Mouse (Mus musculus) neural tube, embryonic 12.5 days (tissue): Measurements from ENCODE around the gene Agbl3. TPM values are rescaled to one million over a fixed set of nuclear protein-coding genes. Genes with fewer than 3 reads are reported as not detected.
A peak's percentile ranks its signal among the peaks of the same experiment; 100 is the strongest.

Experiments
- ATAC-seq: fragments of 200-750 bp; cut with Nextera tagmentation; 2 replicates; pipeline ENCODE4 v1.8.0; 2017; ENCODE audit warnings: low read depth, mild to moderate bottlenecking, moderate TSS enrichment, moderate library complexity; ENCODE audit not compliant: low FRiP score
- H3K27ac ChIP-seq: fragments of 300-500 bp; sonication (generic); 2 replicates; pipeline ENCODE4 v1.5.1; 2016
- H3K27me3 ChIP-seq: fragments of 300-500 bp; sonication (generic); replicated peaks from 2 replicates; pipeline ENCODE4 v1.6.1; 2016; ENCODE audit warnings: mild to moderate bottlenecking
- H3K36me3 ChIP-seq: fragments of 300-500 bp; sonication (generic); 2 replicates; pipeline ENCODE4 v1.6.1; 2016; ENCODE audit warnings: mild to moderate bottlenecking
- H3K4me1 ChIP-seq: fragments of 300-500 bp; sonication (generic); 2 replicates; pipeline ENCODE4 v1.6.1; 2016
- H3K4me2 ChIP-seq: fragments of 300-500 bp; sonication (generic); replicated peaks from 2 replicates; pipeline ENCODE4 v1.6.1; 2016; ENCODE audit warnings: mild to moderate bottlenecking
- H3K4me3 ChIP-seq: fragments of 300-500 bp; sonication (generic); 2 replicates; pipeline ENCODE4 v1.5.1; 2016
- H3K9ac ChIP-seq: fragments of 300-500 bp; sonication (generic); 2 replicates; pipeline ENCODE4 v1.6.1; 2016; ENCODE audit warnings: mild to moderate bottlenecking
- H3K9me3 ChIP-seq: fragments of 300-500 bp; sonication (generic); 2 replicates; pipeline ENCODE4 v1.6.1; 2016; ENCODE audit warnings: mild to moderate bottlenecking
- WGBS: fragments of 180-500 bp; shearing (Covaris S2); methylation state at CpG from one replicate; pipeline ENCODE4 v1.1.7; 2016; 5-methylcytosine and 5-hydroxymethylcytosine counted together
- polyA plus RNA-seq: library from polyadenylated mRNA; unstranded; fragments of >200 nt; fragmentation: Nextera tagmentation; extraction: Ambion mirVana; gene quantifications from 2 replicates; pipeline ENCODE4 v1.2.1, GENCODE M21; 2016

Gene Agbl3
- polyA plus RNA-seq, 1 experiment from 2014 or later: 9.1 TPM

DNA sequence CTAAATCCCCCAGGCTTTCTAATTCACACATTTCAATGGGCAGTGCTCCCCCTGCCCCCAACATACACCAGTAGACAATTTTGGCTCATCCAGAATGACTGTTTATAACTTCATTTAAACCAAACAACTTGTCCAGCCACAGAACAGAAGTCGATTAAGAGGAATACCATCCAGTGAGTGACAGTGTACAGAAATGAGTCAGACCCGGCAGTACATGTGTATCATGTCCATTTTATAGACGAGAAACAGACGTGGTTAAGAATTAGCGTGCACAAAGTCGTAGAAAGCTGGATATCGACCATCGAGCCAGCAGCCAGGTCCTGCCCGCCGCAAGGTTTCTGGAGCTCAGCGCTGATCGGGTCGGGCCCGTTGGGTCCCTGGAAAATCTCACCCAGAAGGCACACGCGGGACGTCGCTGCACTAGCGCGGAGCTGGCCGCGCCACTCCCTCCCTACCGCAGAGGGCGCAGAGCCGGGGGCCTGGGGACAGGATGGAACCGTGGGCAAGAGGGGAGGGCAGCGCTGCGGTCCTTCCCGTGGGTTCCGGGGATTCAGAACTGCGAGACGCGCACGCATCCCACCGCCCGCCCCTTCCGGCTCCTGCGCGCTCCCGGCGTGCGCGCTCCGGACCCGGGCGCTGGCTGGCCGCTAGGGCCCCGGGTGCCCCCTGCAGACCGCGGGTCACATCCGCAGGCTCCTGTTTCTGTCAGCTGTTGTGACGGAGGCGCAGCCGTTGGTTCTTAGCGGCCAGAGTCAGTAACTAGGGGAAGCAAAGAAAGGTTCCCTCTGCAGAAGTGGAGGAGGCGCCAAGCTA is 97.5 kb downstream of the Agbl3 start, which contains the start of gene Cyren:
TSS of gene Cyren (minus strand) at position 552 of the 813 bp plus-strand sequence.
- Histone ChIP-seq H3K4me1 (peaks cover 25% of the 10 kb centered on the region), H3K27ac (peak within 1 kb of the TSS; percentile 68), H3K27me3 (no peaks in the 10 kb centered on the region), H3K36me3 (peaks cover 18% of the 10 kb centered on the region), H3K4me2 (peak within 1 kb of the TSS; percentile 75), H3K4me3 (peak within 1 kb of the TSS; percentile 66), H3K9me3 (no peaks in the 10 kb centered on the region), H3K9ac (peak within 1 kb of the TSS; percentile 75)
- ATAC-seq: peak; percentile 93
- WGBS: 1% methylated on average over 56 of the region's 56 CpGs

GRCm38 (mm10) chr6:34879101-34879740 is 99.0 kb downstream of the Agbl3 start:
- Histone ChIP-seq H3K4me3 (no peak overlapping the region), H3K27me3 (no peaks in the 10 kb centered on the region), H3K27ac (no peak overlapping the region), H3K9me3 (no peaks in the 10 kb centered on the region), H3K9ac (no peak overlapping the region), H3K4me1 (peaks cover 25% of the 10 kb centered on the region), H3K4me2 (no peak overlapping the region), H3K36me3 (peaks cover 22% of the 10 kb centered on the region)
- WGBS: 90% methylated on average over 16 of the region's 16 CpGs
- no peak for ATAC-seq

DNA sequence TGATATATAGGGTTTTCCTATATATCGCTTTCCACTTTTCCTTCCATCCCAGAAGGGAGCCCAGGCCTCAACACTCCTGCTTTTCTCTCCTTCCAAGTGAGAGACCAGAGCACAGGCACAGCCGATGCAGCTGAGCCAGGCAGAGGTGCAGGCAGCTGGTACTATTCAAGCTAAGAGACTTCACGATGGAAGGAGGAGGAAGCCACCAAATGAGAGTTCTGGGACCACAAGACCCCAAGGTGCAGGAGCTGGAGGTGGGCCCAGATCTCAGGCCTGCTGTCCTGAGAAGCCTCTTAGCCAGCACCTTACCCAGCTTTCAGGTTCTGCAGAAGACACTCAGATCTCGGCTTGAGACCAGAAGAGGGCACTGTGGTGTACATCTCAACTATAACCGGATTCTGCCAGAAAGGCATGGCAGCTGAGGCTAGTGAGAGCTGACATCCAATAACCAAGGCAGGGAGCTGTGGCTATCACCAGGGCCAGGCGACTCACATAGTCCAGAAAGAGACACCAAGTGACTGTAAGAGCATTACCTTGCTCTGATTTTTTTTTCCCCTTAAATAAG is 99.8 kb downstream of the Agbl3 start:
- H3K36me3 ChIP-seq: peaks cover 29% of the 10 kb centered on the region
- H3K4me1 ChIP-seq: peaks cover 20% of the 10 kb centered on the region
- 59% methylated on average over 6 of the region's 6 CpGs for WGBS
- H3K9me3 ChIP-seq: no peaks in the 10 kb centered on the region
- H3K4me3 ChIP-seq: no peak overlapping the region
- no peak overlapping the region for H3K27ac ChIP-seq
- no peak overlapping the region for H3K4me2 ChIP-seq
- no peak overlapping the region for H3K9ac ChIP-seq
- no peak for ATAC-seq
- H3K27me3 ChIP-seq: no peaks in the 10 kb centered on the region

GRCm38 (mm10) chr6:34884724-34885123 is 104.5 kb downstream of the Agbl3 start:
- H3K9ac ChIP-seq: no peak overlapping the region
- H3K27me3 ChIP-seq: no peaks in the 10 kb centered on the region
- WGBS: 83% methylated on average over 7 of the region's 7 CpGs
- no peaks in the 10 kb centered on the region for H3K9me3 ChIP-seq
- ATAC-seq: no peak
- no peak overlapping the region for H3K4me3 ChIP-seq
- H3K36me3 ChIP-seq: peaks cover 46% of the 10 kb centered on the region
- H3K27ac ChIP-seq: no peak overlapping the region
- H3K4me1 ChIP-seq: peaks cover 14% of the 10 kb centered on the region
- no peak overlapping the region for H3K4me2 ChIP-seq

- Histone ChIP-seq H3K4me1 (peaks cover 14% of the 10 kb centered on the region), H3K9me3 (no peaks in the 10 kb centered on the region), H3K36me3 (peaks cover 61% of the 10 kb centered on the region), H3K9ac (no peak overlapping the region; the same call in 1 of the 2 replicates), H3K4me3 (no peak overlapping the region), H3K27ac (no peak overlapping the region), H3K27me3 (no peaks in the 10 kb centered on the region), H3K4me2 (no peak overlapping the region)
- ATAC-seq: peak; percentile 73
- WGBS: 38% methylated on average over 6 of the region's 6 CpGs
Measured at GRCm38 (mm10) chr6:34887131-34887850, 107.1 kb downstream of the Agbl3 start.

- H3K4me2 ChIP-seq: no peak overlapping the region
- WGBS: 68% methylated on average over 4 of the region's 4 CpGs
- peaks cover 65% of the 10 kb centered on the region for H3K36me3 ChIP-seq
- no peak overlapping the region for H3K4me3 ChIP-seq
- H3K4me1 ChIP-seq: peaks cover 14% of the 10 kb centered on the region
- H3K9ac ChIP-seq: no peak overlapping the region
- H3K9me3 ChIP-seq: no peaks in the 10 kb centered on the region
- no peak for ATAC-seq
- no peaks in the 10 kb centered on the region for H3K27me3 ChIP-seq
- H3K27ac ChIP-seq: no peak overlapping the region
Measured at GRCm38 (mm10) chr6:34889185-34889584, 109.0 kb downstream of the Agbl3 start.

- 88% methylated on average over 7 of the region's 7 CpGs for WGBS
- H3K36me3 ChIP-seq: peaks cover 67% of the 10 kb centered on the region
Measured at GRCm38 (mm10) chr6:34895569-34895968, 115.3 kb downstream of the Agbl3 start.

DNA sequence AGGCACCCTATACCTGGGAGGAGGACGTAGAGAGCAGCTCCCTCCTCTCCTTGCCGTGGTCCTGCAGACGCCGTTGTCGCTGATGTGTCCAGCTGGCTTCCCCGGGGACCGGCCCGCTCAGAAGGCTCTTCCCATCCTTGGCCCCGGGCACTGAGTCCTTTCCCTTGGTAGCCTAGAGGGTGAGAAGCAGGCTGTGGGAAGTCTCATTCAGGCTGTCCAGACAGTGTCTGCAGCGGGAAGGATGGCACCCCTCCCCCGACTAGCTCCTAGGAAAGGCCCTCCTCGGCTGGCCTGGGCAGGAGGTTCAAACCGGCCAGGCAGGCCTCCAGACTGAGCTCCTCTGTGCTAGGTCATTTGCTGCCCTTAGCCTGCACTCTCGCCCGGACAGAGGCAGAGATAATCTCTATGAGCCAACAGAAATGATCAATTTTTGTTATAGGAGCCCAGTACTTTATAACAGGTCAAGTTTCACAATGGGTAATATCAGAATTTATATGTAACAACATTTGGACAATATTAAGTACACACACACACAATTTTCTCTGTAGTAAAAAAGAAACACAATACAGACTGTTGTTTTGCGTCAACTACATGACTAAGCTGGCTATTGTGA is 116.0 kb downstream of the Agbl3 start:
- Histone ChIP-seq H3K27ac (no peak overlapping the region), H3K4me2 (no peak overlapping the region), H3K36me3 (peaks cover 65% of the 10 kb centered on the region), H3K4me3 (no peak overlapping the region), H3K9ac (no peak overlapping the region), H3K4me1 (no peaks in the 10 kb centered on the region; the same call in 1 of the 2 replicates), H3K9me3 (no peaks in the 10 kb centered on the region), H3K27me3 (no peaks in the 10 kb centered on the region)
- WGBS: 59% methylated on average over 16 of the region's 16 CpGs
- no peak for ATAC-seq

More at GRCm38 (mm10) chr6:34895569-34895968, 115.3 kb downstream of the Agbl3 start:
- Histone ChIP-seq H3K27ac (no peak overlapping the region), H3K9ac (no peak overlapping the region), H3K4me3 (no peak overlapping the region), H3K4me1 (no peaks in the 10 kb centered on the region; the same call in 1 of the 2 replicates), H3K27me3 (no peaks in the 10 kb centered on the region), H3K4me2 (no peak overlapping the region), H3K9me3 (no peaks in the 10 kb centered on the region)
- no peak for ATAC-seq

GRCm38 (mm10) chr6:34899127-34899526 is 118.9 kb downstream of the Agbl3 start:
- Histone ChIP-seq H3K9me3 (no peaks in the 10 kb centered on the region), H3K4me1 (no peaks in the 10 kb centered on the region; the same call in 1 of the 2 replicates), H3K27ac (no peak overlapping the region), H3K27me3 (no peaks in the 10 kb centered on the region), H3K4me3 (no peak overlapping the region), H3K9ac (no peak overlapping the region), H3K4me2 (no peak overlapping the region), H3K36me3 (peaks cover 52% of the 10 kb centered on the region)
- 93% methylated on average over 2 of the region's 2 CpGs for WGBS
- no peak for ATAC-seq

- no peaks in the 10 kb centered on the region for H3K9me3 ChIP-seq
- H3K27me3 ChIP-seq: no peaks in the 10 kb centered on the region
- no peak overlapping the region for H3K27ac ChIP-seq
- ATAC-seq: no peak
- no peak overlapping the region for H3K9ac ChIP-seq
- H3K4me3 ChIP-seq: no peak overlapping the region
- H3K4me2 ChIP-seq: no peak overlapping the region
- no peaks in the 10 kb centered on the region; the same call in 1 of the 2 replicates for H3K4me1 ChIP-seq
- WGBS: 64% methylated on average over 2 of the region's 2 CpGs
- peaks cover 51% of the 10 kb centered on the region for H3K36me3 ChIP-seq
Measured at GRCm38 (mm10) chr6:34900990-34901389, 120.8 kb downstream of the Agbl3 start.

GRCm38 (mm10) chr6:34901911-34902444 is 121.7 kb downstream of the Agbl3 start:
- H3K9me3 ChIP-seq: no peaks in the 10 kb centered on the region
- no peaks in the 10 kb centered on the region for H3K4me1 ChIP-seq
- H3K9ac ChIP-seq: no peak overlapping the region
- ATAC-seq: no peak
- no peak overlapping the region for H3K27ac ChIP-seq
- H3K27me3 ChIP-seq: no peaks in the 10 kb centered on the region
- H3K36me3 ChIP-seq: peaks cover 58% of the 10 kb centered on the region
- no peak overlapping the region for H3K4me2 ChIP-seq
- WGBS: 72% methylated on average over 9 of the region's 9 CpGs
- no peak overlapping the region for H3K4me3 ChIP-seq
